Mouse (Mus musculus) embryonic facial prominence, embryonic 10.5 days (tissue): ENCODE data around the gene Txndc17. TPM values are rescaled to one million over a fixed set of nuclear protein-coding genes. Genes with fewer than 3 reads are reported as not detected.

Experiments used
- polyA plus RNA-seq: library from polyadenylated mRNA; unstranded; fragments of >200 nt; fragmentation: Nextera tagmentation; extraction: Ambion mirVana; gene quantifications from 2 replicates; pipeline ENCODE4 v1.2.1, GENCODE M21; 2016

The Txndc17 gene
- polyA plus RNA-seq, 1 experiment from 2014 or later: 180 TPM

Other genes starting within 250 kb of the Txndc17 start
- gene Aipl1, start 170.0 kb upstream of the Txndc17 start, polyA plus RNA-seq: 0.36 and 0.52 TPM in 2 replicates
- gene Pimreg, start 165.5 kb upstream of the Txndc17 start, polyA plus RNA-seq: 219 and 242 TPM in 2 replicates
- gene Pitpnm3, start 71.8 kb upstream of the Txndc17 start, polyA plus RNA-seq: 0.23 and 0.24 TPM in 2 replicates
- 0.72 and 0.83 TPM in 2 replicates for gene Gm43951, start 707 bp upstream of the Txndc17 start, polyA plus RNA-seq
- 17.1 and 19.9 TPM in 2 replicates for gene 4933427D14Rik, start 88 bp upstream of the Txndc17 start, polyA plus RNA-seq
- 46.7 and 50.8 TPM in 2 replicates for gene Med31, start 8.0 kb downstream of the Txndc17 start, polyA plus RNA-seq
- gene Slc13a5, start 59.7 kb downstream of the Txndc17 start, polyA plus RNA-seq: 0.10 and 0.14 TPM in 2 replicates
- 3.2 and 3.4 TPM in 2 replicates for gene Xaf1, start 94.1 kb downstream of the Txndc17 start, polyA plus RNA-seq
- gene Fbxo39, start 106.9 kb downstream of the Txndc17 start, polyA plus RNA-seq: not detected in 2 replicates
- gene Tekt1, start 154.9 kb downstream of the Txndc17 start, polyA plus RNA-seq: 6.3 and 7.2 TPM in 2 replicates
- gene Smtnl2, start 204.2 kb downstream of the Txndc17 start, polyA plus RNA-seq: 16.4 and 16.6 TPM in 2 replicates
- gene Ggt6, start 228.0 kb downstream of the Txndc17 start, polyA plus RNA-seq: 0.10 TPM in 1 of 2 replicates, not detected in the other
- 257 and 263 TPM in 2 replicates for gene Mybbp1a, start 233.8 kb downstream of the Txndc17 start, polyA plus RNA-seq